Mouse (Mus musculus) heart, postnatal 0 days (tissue): ENCODE data around the gene Kif5a. TPM values are rescaled to one million over a fixed set of nuclear protein-coding genes. Genes with fewer than 3 reads are reported as not detected.
A peak's percentile ranks its signal among the peaks of the same experiment; 100 is the strongest.

Experiments
- ATAC-seq: fragments of 200-750 bp; cut with Nextera tagmentation; 2 replicates; pipeline ENCODE4 v1.8.0; 2017; ENCODE audit warnings: low read depth, moderate number of reproducible peaks, moderate library complexity; ENCODE audit not compliant: insufficient read depth
- DNase-seq: peaks from one replicate; pipeline ENCODE4 v3.0.0-alpha.2; 2016; ENCODE audit warnings: low spot score
- H3K27ac ChIP-seq: fragments of 300-500 bp; sonication (generic); 2 replicates; pipeline ENCODE4 v1.5.1; 2014; ENCODE audit warnings: low read depth, mild to moderate bottlenecking
- H3K27me3 ChIP-seq: fragments of 300-500 bp; sonication (generic); 2 replicates; pipeline ENCODE4 v1.6.1; 2014; ENCODE audit warnings: low read length, mixed read lengths; ENCODE audit not compliant: control insufficient read depth, insufficient read depth
- H3K36me3 ChIP-seq: fragments of 300-500 bp; sonication (generic); replicated peaks from 2 replicates; pipeline ENCODE4 v1.6.1; 2014; ENCODE audit warnings: low read length, mixed read lengths; ENCODE audit not compliant: control insufficient read depth, insufficient read depth
- H3K4me1 ChIP-seq: fragments of 300-500 bp; sonication (generic); 2 replicates; pipeline ENCODE4 v1.6.1; 2014; ENCODE audit warnings: antibody characterized with exemption; ENCODE audit not compliant: control insufficient read depth, insufficient read depth
- H3K4me2 ChIP-seq: fragments of 300-500 bp; sonication (generic); 2 replicates; pipeline ENCODE4 v1.6.1; 2014; ENCODE audit warnings: low read depth, mild to moderate bottlenecking, low read length, moderate library complexity
- H3K4me3 ChIP-seq: fragments of 300-500 bp; sonication (generic); 2 replicates; pipeline ENCODE4 v1.5.1; 2014; ENCODE audit warnings: low read depth, low read length
- H3K9ac ChIP-seq: fragments of 300-500 bp; sonication (generic); replicated peaks from 2 replicates; pipeline ENCODE4 v1.6.1; 2014; ENCODE audit warnings: low read depth, low read length, mixed read lengths
- H3K9me3 ChIP-seq: fragments of 300-500 bp; sonication (generic); replicated peaks from 2 replicates; pipeline ENCODE4 v1.6.1; 2016; ENCODE audit warnings: low read length; ENCODE audit not compliant: control insufficient read depth
- CTCF ChIP-seq: IDR thresholded peaks from 2 replicates; pipeline ENCODE4 v1.5.1; 2016; ENCODE audit warnings: antibody characterized with exemption, control low read depth, low read depth
- EP300 ChIP-seq: IDR thresholded peaks from 2 replicates; pipeline ENCODE4 v1.6.1; 2016; ENCODE audit warnings: antibody characterized with exemption, low read depth
- WGBS: fragments of 180-500 bp; shearing (Covaris S2); extraction: QIAGEN DNeasy Blood & Tissue Kit; methylation state at CpG from one replicate; pipeline ENCODE4 v1.1.7; 2014; 5-methylcytosine and 5-hydroxymethylcytosine counted together
- polyA plus RNA-seq: library from polyadenylated mRNA; unstranded; fragments of >200 nt; fragmentation: Nextera tagmentation; extraction: Ambion mirVana; gene quantifications from 2 replicates; pipeline ENCODE4 v1.2.1, GENCODE M21; 2015
- total RNA-seq: library from RNA; depleted of rRNA; stranded (reverse); fragments of >200 nt; gene quantifications from 2 replicates; pipeline ENCODE4 v1.2.3, GENCODE M21; 2014; ENCODE audit warnings: low replicate concordance

Kif5a gene
- total and polyA plus RNA-seq, 2 experiments from 2014 or later: 0.11 to 0.27 TPM

DNA sequence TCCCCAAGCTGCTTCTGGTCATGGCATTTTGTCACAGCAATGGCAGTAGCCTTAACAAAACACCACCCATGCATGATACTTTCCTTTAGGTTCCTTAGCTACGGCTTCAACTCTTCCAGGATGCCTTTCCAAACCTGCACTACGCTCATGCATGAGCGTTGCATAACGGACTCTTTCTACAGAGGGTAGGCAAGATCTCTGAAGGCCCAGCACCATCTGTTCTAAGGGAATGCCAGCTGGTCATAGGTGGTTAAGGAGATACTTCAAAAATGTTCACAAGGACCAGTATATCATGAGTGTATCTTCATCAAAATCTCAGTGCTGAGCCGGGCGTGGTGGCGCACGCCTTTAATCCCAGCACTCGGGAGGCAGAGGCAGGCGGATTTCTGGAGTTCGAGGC lies 46.7 kb downstream of the Kif5a start:
- ATAC-seq (no peak), DNase-seq (no peak)
- Histone ChIP-seq H3K4me3 (no peak overlapping the region), H3K27me3 (no peaks in the 10 kb centered on the region), H3K36me3 (no peaks in the 10 kb centered on the region), H3K9ac (no peak overlapping the region), H3K4me2 (no peak overlapping the region), H3K9me3 (0 out of 2 replicates have a peak, but pooled peaks cover 4% of the 10 kb centered on the region), H3K4me1 (no peaks in the 10 kb centered on the region), H3K27ac (no peak overlapping the region)
- TF ChIP-seq EP300: no peak
- WGBS: 93% methylated on average over 11 of the region's 11 CpGs

DNA sequence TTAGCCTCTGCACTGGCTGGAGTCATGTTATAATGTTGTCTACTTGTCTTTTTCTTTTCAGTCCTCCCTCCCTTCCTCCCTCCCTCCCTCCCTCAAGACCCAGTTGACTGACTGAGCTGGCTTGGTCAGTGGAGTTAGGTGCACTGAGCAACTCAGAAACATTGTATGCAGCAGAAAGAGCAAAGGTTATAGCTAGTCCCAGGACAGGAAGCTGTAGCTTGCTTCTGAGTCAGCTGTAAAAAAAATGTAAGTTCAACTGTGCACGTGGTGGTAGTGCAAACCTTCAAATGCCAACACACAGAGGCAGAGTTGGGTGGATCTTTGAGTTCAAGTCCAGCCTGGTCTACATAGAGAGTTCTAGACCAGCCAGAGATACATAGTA lies 48.7 kb downstream of the Kif5a start:
- H3K9ac ChIP-seq: no peak overlapping the region
- no peak for TF ChIP-seq CTCF
- TF ChIP-seq EP300: no peak
- H3K36me3 ChIP-seq: no peaks in the 10 kb centered on the region
- no peaks in the 10 kb centered on the region for H3K27me3 ChIP-seq
- H3K4me3 ChIP-seq: no peak overlapping the region
- H3K4me2 ChIP-seq: no peak overlapping the region
- no peak overlapping the region for H3K27ac ChIP-seq
- DNase-seq (no peak), ATAC-seq (no peak)
- H3K4me1 ChIP-seq: peaks cover 9% of the 10 kb centered on the region; the same call in 1 of the 2 replicates
- no peaks in the 10 kb centered on the region for H3K9me3 ChIP-seq
- WGBS: 44% methylated on average over 1 of the region's 1 CpGs

DNA sequence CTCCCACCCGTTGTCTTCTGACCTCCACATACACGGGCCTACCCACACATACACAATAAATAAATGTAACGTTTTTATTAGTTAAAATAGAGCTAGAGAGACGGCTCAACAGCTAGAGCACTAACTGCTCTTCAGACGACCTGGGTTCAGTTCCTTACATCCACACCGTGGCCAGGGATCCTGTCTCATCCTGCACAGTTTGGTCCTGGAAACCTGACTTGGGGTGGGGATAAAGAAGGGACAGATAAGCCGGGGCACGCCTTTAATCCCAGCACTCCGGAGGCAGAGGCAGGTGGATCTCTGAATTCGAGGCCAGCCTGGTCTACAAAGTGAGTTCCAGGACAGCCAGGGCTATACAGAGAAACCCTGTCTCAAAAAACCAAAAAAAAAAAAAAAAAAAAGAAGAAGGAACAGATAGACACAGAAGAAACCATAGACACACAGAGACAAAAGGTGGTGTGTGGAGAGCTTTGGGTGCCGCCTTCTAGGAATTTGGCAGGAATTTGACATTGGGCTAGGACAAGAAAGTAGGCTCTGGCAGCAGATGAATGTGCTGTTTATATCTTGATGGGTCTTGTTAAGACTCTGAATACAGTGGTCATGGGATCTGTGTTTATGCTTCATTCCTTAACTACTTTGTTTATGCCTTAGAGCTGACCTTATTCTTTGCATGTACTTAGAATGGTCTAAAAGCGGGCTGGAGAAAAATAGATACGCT lies 49.3 kb downstream of the Kif5a start:
- WGBS: 79% methylated on average over 13 of the region's 13 CpGs
- H3K4me2 ChIP-seq: no peak overlapping the region
- TF ChIP-seq EP300: no peak
- TF ChIP-seq CTCF: no peak
- ATAC-seq: no peak
- DNase-seq: no peak
- peaks cover 13% of the 10 kb centered on the region for H3K4me1 ChIP-seq
- no peaks in the 10 kb centered on the region for H3K27me3 ChIP-seq
- H3K9me3 ChIP-seq: no peaks in the 10 kb centered on the region
- H3K9ac ChIP-seq: no peak overlapping the region
- H3K36me3 ChIP-seq: no peaks in the 10 kb centered on the region
- H3K27ac ChIP-seq: no peak overlapping the region
- no peak overlapping the region for H3K4me3 ChIP-seq

DNA sequence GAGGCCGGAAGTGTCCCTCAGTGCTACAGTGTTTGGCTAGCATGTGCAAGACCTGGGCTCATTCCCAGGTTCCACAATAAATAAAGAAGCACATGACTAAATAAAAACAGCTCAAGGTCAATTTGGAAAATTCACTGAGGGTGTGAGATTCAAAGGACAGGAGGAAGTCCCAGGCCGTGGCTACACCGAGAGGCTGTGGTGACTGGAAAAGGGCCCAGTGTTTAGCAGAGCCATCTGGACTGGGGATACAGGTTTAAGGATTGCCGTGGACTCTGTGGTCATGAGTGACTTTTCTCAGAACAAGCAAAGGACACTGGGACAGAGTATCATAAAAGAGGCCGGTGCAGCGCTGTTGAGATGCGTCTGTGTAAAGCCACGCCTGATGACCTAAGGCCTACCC lies 49.9 kb downstream of the Kif5a start:
- DNase-seq (no peak), ATAC-seq (no peak)
- WGBS: 87% methylated on average over 8 of the region's 8 CpGs
- Histone ChIP-seq H3K9me3 (no peaks in the 10 kb centered on the region), H3K4me3 (no peak overlapping the region), H3K27me3 (no peaks in the 10 kb centered on the region), H3K9ac (no peak overlapping the region), H3K36me3 (0 out of 2 replicates have a peak, but pooled peaks cover 2% of the 10 kb centered on the region), H3K4me1 (peaks cover 16% of the 10 kb centered on the region), H3K4me2 (no peak overlapping the region), H3K27ac (no peak overlapping the region)
- TF ChIP-seq EP300: no peak
- no peak for TF ChIP-seq CTCF

DNA sequence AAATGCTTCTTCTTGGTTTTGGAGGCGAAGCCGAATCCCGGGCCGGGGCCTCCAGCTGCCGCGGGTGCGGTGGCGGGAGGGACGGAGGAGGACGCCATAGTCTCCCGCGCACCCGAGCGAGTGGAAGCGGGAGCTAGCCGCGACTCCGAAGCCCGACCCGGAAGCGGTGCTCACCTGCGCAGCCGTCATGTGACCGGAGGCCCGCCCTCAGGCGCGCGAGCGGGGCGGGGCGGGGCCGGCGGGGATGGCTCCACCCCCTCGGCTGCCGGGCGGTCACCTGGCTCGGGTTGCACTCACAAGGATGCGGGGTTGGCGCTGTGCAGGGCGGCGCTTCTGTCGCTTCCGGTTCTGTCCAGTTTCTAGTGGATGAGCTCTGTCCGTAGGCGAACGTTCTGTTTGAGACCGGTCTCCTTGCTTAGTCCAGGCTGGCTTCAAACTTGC lies 51.7 kb downstream of the Kif5a start, which contains the start of gene Pip4k2c:
Gene Pip4k2c (minus strand): TSS at position 172 of the 441 bp plus-strand sequence.
- Histone ChIP-seq H3K4me2 (peak within 1 kb of the TSS; percentile 96), H3K4me1 (peaks cover 16% of the 10 kb centered on the region), H3K4me3 (peak within 1 kb of the TSS; percentile 79), H3K27me3 (no peaks in the 10 kb centered on the region), H3K9me3 (no peaks in the 10 kb centered on the region), H3K9ac (peak within 1 kb of the TSS; percentile 68), H3K36me3 (peaks cover 14% of the 10 kb centered on the region; the same call in 1 of the 2 replicates), H3K27ac (peak within 1 kb of the TSS; percentile 36; the same call in 1 of the 2 replicates)
- no peak for TF ChIP-seq CTCF
- TF ChIP-seq EP300: no peak
- 1% methylated on average over 47 of the region's 47 CpGs for WGBS
- peak; percentile 95 for ATAC-seq
- DNase-seq: peak; percentile 59

DNA sequence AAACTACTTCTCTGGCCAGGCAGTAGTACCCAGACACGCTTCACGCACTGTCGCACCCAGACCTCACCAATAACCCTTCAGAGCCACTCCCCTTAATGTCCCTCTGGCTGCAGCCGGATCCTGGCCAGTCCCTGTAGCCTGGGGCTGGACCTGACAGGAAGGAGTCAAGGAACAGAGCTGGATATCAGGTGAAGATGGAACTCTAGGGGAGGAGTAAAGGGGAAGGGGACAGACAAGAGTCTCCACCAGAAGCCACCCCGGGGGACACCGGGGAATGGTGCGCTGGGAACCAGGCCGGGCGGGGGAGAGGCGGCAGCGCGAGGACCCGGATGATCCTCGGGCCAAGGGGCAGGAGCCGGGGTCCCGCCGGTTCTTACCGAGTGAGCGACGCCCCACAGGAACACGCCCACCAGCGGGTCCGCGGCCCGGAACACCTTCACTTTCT lies 52.2 kb downstream of the Kif5a start:
- DNase-seq (no peak), ATAC-seq (peak; percentile 44)

More for the DNA sequence above, 52.2 kb downstream of the Kif5a start:
- Histone ChIP-seq H3K9me3 (no peaks in the 10 kb centered on the region), H3K9ac (peak overlapping the region; percentile 68), H3K4me1 (peaks cover 16% of the 10 kb centered on the region), H3K27me3 (no peaks in the 10 kb centered on the region), H3K4me3 (peak overlapping the region; percentile 79), H3K4me2 (peak overlapping the region; percentile 96), H3K27ac (peak overlapping the region; percentile 36; the same call in 1 of the 2 replicates), H3K36me3 (peaks cover 19% of the 10 kb centered on the region; the same call in 1 of the 2 replicates)
- TF ChIP-seq CTCF: no peak
- TF ChIP-seq EP300: no peak
- WGBS: under 1% methylated on average over 25 of the region's 25 CpGs
